Mouse (Mus musculus) forebrain, embryonic 16.5 days (tissue): ENCODE data around the gene Asb16. TPM values are rescaled to one million over a fixed set of nuclear protein-coding genes. Genes with fewer than 3 reads are reported as not detected.
A peak's percentile ranks its signal among the peaks of the same experiment; 100 is the strongest.

ENCODE experiments used
- ATAC-seq: fragments of 200-750 bp; cut with Nextera tagmentation; 2 replicates; pipeline ENCODE4 v1.8.0; 2017; ENCODE audit warnings: mild to moderate bottlenecking, moderate library complexity
- H3K27ac ChIP-seq: fragments of 300-500 bp; sonication (generic); 2 replicates; pipeline ENCODE4 v1.5.1; 2014; ENCODE audit warnings: low read length, control low read depth
- H3K27me3 ChIP-seq: fragments of 300-500 bp; sonication (generic); replicated peaks from 2 replicates; pipeline ENCODE4 v1.6.1; 2014; ENCODE audit warnings: low read length; ENCODE audit not compliant: control insufficient read depth, insufficient read depth
- H3K36me3 ChIP-seq: fragments of 300-500 bp; sonication (generic); 2 replicates; pipeline ENCODE4 v1.6.1; 2014; ENCODE audit not compliant: control insufficient read depth, insufficient read depth
- H3K4me1 ChIP-seq: fragments of 300-500 bp; sonication (generic); replicated peaks from 2 replicates; pipeline ENCODE4 v1.6.1; 2014; ENCODE audit warnings: low read length; ENCODE audit not compliant: control insufficient read depth, insufficient read depth
- H3K4me2 ChIP-seq: fragments of 300-500 bp; sonication (generic); 2 replicates; pipeline ENCODE4 v1.6.1; 2014; ENCODE audit warnings: mild to moderate bottlenecking, low read length, control low read depth
- H3K4me3 ChIP-seq: fragments of 300-500 bp; sonication (generic); replicated peaks from 2 replicates; pipeline ENCODE4 v1.5.1; 2014; ENCODE audit warnings: mild to moderate bottlenecking, low read length, control low read depth
- H3K9ac ChIP-seq: fragments of 300-500 bp; sonication (generic); replicated peaks from 2 replicates; pipeline ENCODE4 v1.6.1; 2014; ENCODE audit warnings: low read depth, low read length, control low read depth
- H3K9me3 ChIP-seq: fragments of 300-500 bp; sonication (generic); 2 replicates; pipeline ENCODE4 v1.6.1; 2016; ENCODE audit warnings: low read length; ENCODE audit not compliant: control insufficient read depth
- WGBS: fragments of 180-500 bp; shearing (Covaris S2); extraction: QIAGEN DNeasy Blood & Tissue Kit; methylation state at CpG from one replicate; pipeline ENCODE4 v1.1.7; 2014; 5-methylcytosine and 5-hydroxymethylcytosine counted together
- microRNA-seq: library from miRNA; unstranded; fragments of <30 nt; microRNA quantifications from one replicate; pipeline ENCODE4, GENCODE M21; 2017
- polyA plus RNA-seq: library from polyadenylated mRNA; unstranded; fragments of >200 nt; fragmentation: Nextera tagmentation; extraction: Ambion mirVana; gene quantifications from 2 replicates; pipeline ENCODE4 v1.2.1, GENCODE M21; 2015

Asb16 gene
- polyA plus RNA-seq, 1 experiment from 2014 or later: not detected

DNA sequence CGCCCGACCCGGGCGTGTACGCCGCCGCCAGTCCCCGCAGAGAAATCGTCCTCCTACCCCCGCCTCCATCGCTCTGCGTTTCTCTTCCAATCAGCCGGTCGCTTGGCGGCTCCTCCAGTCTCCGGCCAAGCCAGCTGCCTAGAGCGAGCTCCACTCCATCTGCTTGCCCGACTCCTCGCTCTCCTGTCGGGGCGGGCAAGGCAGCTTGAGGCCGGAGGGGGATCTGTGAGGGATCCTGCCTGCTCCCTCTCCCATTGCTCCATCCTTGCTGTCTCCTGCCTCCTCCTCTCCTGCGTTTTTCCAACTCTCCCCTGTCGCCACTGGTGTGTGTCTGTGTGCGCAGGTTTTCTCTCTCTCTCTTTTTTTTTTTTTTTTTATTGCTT is 50.9 kb downstream of the Asb16 start, which contains the start of gene Ubtf:
Ubtf (minus strand) TSS at position 333 of the 383 bp plus-strand sequence.
- Histone ChIP-seq H3K36me3 (no peaks in the 10 kb centered on the region), H3K9me3 (no peaks in the 10 kb centered on the region), H3K27me3 (no peaks in the 10 kb centered on the region), H3K4me1 (peaks cover 26% of the 10 kb centered on the region), H3K9ac (peak within 1 kb of the TSS; percentile 99), H3K4me3 (peak within 1 kb of the TSS; percentile 93), H3K4me2 (peak within 1 kb of the TSS; percentile 66), H3K27ac (peak within 1 kb of the TSS; percentile 99)
- under 1% methylated on average over 25 of the region's 25 CpGs for WGBS
- peak; percentile 34 for ATAC-seq

GRCm38 (mm10) chr11:102319941-102320685 is 51.6 kb downstream of the Asb16 start:
- H3K4me2 ChIP-seq: peak overlapping the region; percentile 66
- peaks cover 26% of the 10 kb centered on the region for H3K4me1 ChIP-seq
- H3K9ac ChIP-seq: peak overlapping the region; percentile 99
- under 1% methylated on average over 38 of the region's 38 CpGs for WGBS
- H3K27ac ChIP-seq: peak overlapping the region; percentile 99
- ATAC-seq: peak; percentile 61
- H3K27me3 ChIP-seq: no peaks in the 10 kb centered on the region
- H3K36me3 ChIP-seq: no peaks in the 10 kb centered on the region
- no peaks in the 10 kb centered on the region for H3K9me3 ChIP-seq
- peak overlapping the region; percentile 93 for H3K4me3 ChIP-seq

DNA sequence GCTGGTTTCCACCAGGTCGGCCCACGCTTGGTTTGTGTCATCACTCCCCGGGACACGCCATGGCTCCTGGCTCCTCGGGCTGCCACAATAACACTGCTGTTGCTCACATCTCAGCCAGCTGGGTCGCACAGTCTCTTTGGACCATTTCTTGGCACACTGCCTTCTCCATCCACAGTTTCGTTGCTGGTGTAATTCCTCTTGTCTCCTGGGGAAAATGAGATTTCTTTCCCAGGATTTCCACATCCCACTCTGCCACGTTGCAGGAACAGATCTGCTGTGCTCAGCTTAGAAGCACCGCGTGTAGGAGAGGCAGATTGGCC is 52.1 kb downstream of the Asb16 start:
- 8% methylated on average over 10 of the region's 10 CpGs for WGBS
- no peaks in the 10 kb centered on the region for H3K9me3 ChIP-seq
- ATAC-seq: peak; percentile 18
- peak overlapping the region; percentile 66 for H3K4me2 ChIP-seq
- peaks cover 21% of the 10 kb centered on the region for H3K4me1 ChIP-seq
- H3K27me3 ChIP-seq: no peaks in the 10 kb centered on the region
- peak overlapping the region; percentile 93 for H3K4me3 ChIP-seq
- peak overlapping the region; percentile 99 for H3K9ac ChIP-seq
- no peaks in the 10 kb centered on the region for H3K36me3 ChIP-seq
- H3K27ac ChIP-seq: peak overlapping the region; percentile 99

DNA sequence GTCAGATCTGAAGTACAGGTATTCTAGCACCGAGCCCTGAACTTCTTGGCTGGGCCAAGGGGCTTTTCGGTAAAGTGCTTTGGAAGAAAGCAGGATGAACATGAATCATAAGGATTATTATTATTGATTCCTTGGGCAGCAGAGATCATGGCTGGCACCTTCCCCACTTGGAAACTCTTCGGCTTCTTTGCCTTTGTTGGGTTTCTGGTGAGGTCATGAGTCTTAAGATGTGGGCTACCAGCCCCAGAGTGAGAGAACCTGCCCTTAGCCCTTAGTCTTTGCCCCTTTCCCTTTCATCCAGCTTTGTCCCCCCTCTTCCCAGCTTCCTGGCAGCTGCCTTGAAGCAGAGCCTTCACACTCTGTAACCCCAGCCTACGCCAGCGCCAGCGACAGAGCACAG is 53.4 kb downstream of the Asb16 start:
- Histone ChIP-seq H3K4me1 (peaks cover 13% of the 10 kb centered on the region; the same call in 1 of the 2 replicates), H3K27ac (no peak overlapping the region), H3K9me3 (no peaks in the 10 kb centered on the region), H3K9ac (no peak overlapping the region), H3K36me3 (no peaks in the 10 kb centered on the region), H3K4me2 (no peak overlapping the region), H3K27me3 (no peaks in the 10 kb centered on the region), H3K4me3 (no peak overlapping the region)
- WGBS: 81% methylated on average over 6 of the region's 6 CpGs
- no peak for ATAC-seq

DNA sequence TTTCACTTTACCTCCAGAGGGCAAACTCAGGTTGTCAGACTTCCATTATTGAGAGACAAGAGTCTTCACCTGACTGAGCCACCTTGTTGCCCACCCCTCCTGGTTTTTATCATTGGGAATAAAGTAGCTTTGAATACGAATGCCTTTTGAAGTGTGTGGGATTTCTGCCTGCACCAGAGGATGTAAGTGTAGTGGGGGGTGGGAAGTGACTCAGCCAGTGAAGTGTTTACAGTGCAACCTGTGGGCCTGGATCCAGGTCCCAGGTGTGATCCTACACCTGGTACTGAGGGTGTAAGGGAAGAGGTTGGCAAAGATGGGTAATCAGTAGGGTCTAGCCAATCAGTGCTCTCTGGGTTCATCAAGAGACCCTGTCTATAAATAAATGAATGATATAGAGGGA is 55.0 kb downstream of the Asb16 start:
- no peak overlapping the region for H3K27ac ChIP-seq
- no peaks in the 10 kb centered on the region for H3K9me3 ChIP-seq
- no peak overlapping the region for H3K9ac ChIP-seq
- peaks cover 13% of the 10 kb centered on the region; the same call in 1 of the 2 replicates for H3K4me1 ChIP-seq
- no peak overlapping the region for H3K4me2 ChIP-seq
- no peaks in the 10 kb centered on the region for H3K36me3 ChIP-seq
- ATAC-seq: no peak
- 92% methylated on average over 1 of the region's 1 CpGs for WGBS
- no peak overlapping the region for H3K4me3 ChIP-seq
- no peaks in the 10 kb centered on the region for H3K27me3 ChIP-seq

GRCm38 (mm10) chr11:102327250-102327649 is 58.7 kb downstream of the Asb16 start:
- peaks cover 6% of the 10 kb centered on the region; the same call in 1 of the 2 replicates for H3K4me1 ChIP-seq
- ATAC-seq: no peak
- WGBS: 60% methylated on average over 5 of the region's 5 CpGs
- no peaks in the 10 kb centered on the region for H3K36me3 ChIP-seq
- H3K4me3 ChIP-seq: no peak overlapping the region
- no peaks in the 10 kb centered on the region for H3K27me3 ChIP-seq
- no peak overlapping the region for H3K4me2 ChIP-seq
- no peak overlapping the region for H3K9ac ChIP-seq
- no peak overlapping the region for H3K27ac ChIP-seq
- no peaks in the 10 kb centered on the region for H3K9me3 ChIP-seq

DNA sequence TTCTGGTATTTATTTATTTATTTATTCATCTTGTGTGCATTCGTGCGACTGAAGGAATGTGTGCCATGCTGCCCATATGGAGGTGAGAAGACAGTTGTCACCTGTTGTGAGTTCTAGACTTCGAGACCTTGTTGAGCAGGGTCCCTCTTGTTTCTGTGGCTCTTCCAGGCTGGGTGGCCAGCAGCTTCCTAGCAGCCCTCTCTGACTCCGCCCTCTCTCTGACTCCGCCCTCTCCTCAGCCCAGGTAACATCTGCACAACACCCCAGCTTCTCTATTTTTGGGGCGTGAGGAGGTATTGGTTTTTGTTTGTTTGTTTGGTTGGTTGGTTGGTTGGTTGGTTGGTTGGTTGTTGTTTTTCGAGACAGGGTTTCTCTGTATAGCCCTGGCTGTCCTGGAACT is 59.3 kb downstream of the Asb16 start:
- H3K9me3 ChIP-seq: no peaks in the 10 kb centered on the region
- no peak overlapping the region for H3K4me2 ChIP-seq
- no peak overlapping the region for H3K9ac ChIP-seq
- H3K27me3 ChIP-seq: no peaks in the 10 kb centered on the region
- ATAC-seq: no peak
- no peak overlapping the region for H3K27ac ChIP-seq
- peaks cover 5% of the 10 kb centered on the region; the same call in 1 of the 2 replicates for H3K4me1 ChIP-seq
- 89% methylated on average over 7 of the region's 7 CpGs for WGBS
- H3K4me3 ChIP-seq: no peak overlapping the region
- H3K36me3 ChIP-seq: no peaks in the 10 kb centered on the region

Small RNA genes within 50 kb of the gene (microRNA-seq; reads per million reads assigned to microRNA genes)
- gene Mir8101: 4.4 reads per million, percentile 19 among the genes with 10 or more reads in this experiment

Other genes starting within 250 kb of the Asb16 start
- gene Mpp3, start 240.3 kb upstream of the Asb16 start, polyA plus RNA-seq: 49.3 and 55.2 TPM in 2 replicates
- 0.26 and 0.46 TPM in 2 replicates for gene Cd300lg, start 227.2 kb upstream of the Asb16 start, polyA plus RNA-seq
- 21.0 and 24.1 TPM in 2 replicates for gene Mpp2, start 180.2 kb upstream of the Asb16 start, polyA plus RNA-seq
- not detected in 2 replicates for gene Ppy, start 167.4 kb upstream of the Asb16 start, polyA plus RNA-seq
- gene Pyy, start 160.9 kb upstream of the Asb16 start, polyA plus RNA-seq: not detected in 2 replicates
- gene Nags, start 123.2 kb upstream of the Asb16 start, polyA plus RNA-seq: not detected in 2 replicates
- 43.9 and 44.7 TPM in 2 replicates for gene Tmem101, start 112.3 kb upstream of the Asb16 start, polyA plus RNA-seq
- 103 and 123 TPM in 2 replicates for gene Lsm12, start 83.4 kb upstream of the Asb16 start, polyA plus RNA-seq
- 21.5 and 26.2 TPM in 2 replicates for gene G6pc3, start 79.1 kb upstream of the Asb16 start, polyA plus RNA-seq
- gene Hdac5, start 38.6 kb upstream of the Asb16 start, polyA plus RNA-seq: 124 and 136 TPM in 2 replicates
- 5.4 and 5.5 TPM in 2 replicates for gene BC030867, start 19.9 kb upstream of the Asb16 start, polyA plus RNA-seq
- 75.8 and 78.7 TPM in 2 replicates for gene Tmub2, start 16.2 kb downstream of the Asb16 start, polyA plus RNA-seq
- gene Atxn7l3, start 27.9 kb downstream of the Asb16 start, polyA plus RNA-seq: 28.5 and 29.5 TPM in 2 replicates
- 99.1 and 116 TPM in 2 replicates for gene Ubtf, start 51.0 kb downstream of the Asb16 start, polyA plus RNA-seq
- 2.0 and 2.9 TPM in 2 replicates for gene Slc4a1, start 97.5 kb downstream of the Asb16 start, polyA plus RNA-seq
- 129 and 156 TPM in 2 replicates for gene Rundc3a, start 124.7 kb downstream of the Asb16 start, polyA plus RNA-seq
- gene Slc25a39, start 139.2 kb downstream of the Asb16 start, polyA plus RNA-seq: 134 and 143 TPM in 2 replicates
- 68.0 and 72.8 TPM in 2 replicates for gene Grn, start 161.6 kb downstream of the Asb16 start, polyA plus RNA-seq
- 16.1 and 17.8 TPM in 2 replicates for gene Fam171a2, start 178.9 kb downstream of the Asb16 start, polyA plus RNA-seq
- gene Itga2b, start 201.4 kb downstream of the Asb16 start, polyA plus RNA-seq: 3.6 and 6.6 TPM in 2 replicates